Mouse (Mus musculus): Measurements from ENCODE around the gene Smpdl3b. TPM values are rescaled to one million over a fixed set of nuclear protein-coding genes. Genes with fewer than 3 reads are reported as not detected.

Gene Smpdl3b
- polyA plus RNA-seq, 1 experiment from 2014 or later = 1.9 TPM

GRCm38 (mm10) chr4:132728233-132728632 lies 28.8 kb downstream of the Smpdl3b start:
- no peaks in the 10 kb centered on the region for H3K27me3 ChIP-seq (replicated peaks)
- ATAC-seq = no peak
- H3K4me1 ChIP-seq = peaks cover 29% of the 10 kb centered on the region
- H3K4me2 ChIP-seq = no peak overlapping the region
- 47% methylated on average over 8 of the region's 8 CpGs for WGBS (ENCODE audit: insufficient replicate concordance)
- no peak overlapping the region for H3K27ac ChIP-seq
- H3K9ac ChIP-seq = no peak overlapping the region
- peaks cover 20% of the 10 kb centered on the region for H3K36me3 ChIP-seq
- no peak overlapping the region for H3K4me3 ChIP-seq
- H3K9me3 ChIP-seq (replicated peaks) = no peaks in the 10 kb centered on the region

- Histone ChIP-seq H3K27ac (no peak overlapping the region), H3K9ac (no peak overlapping the region), H3K36me3 (peaks cover 75% of the 10 kb centered on the region), H3K4me2 (no peak overlapping the region), H3K27me3 (replicated peaks) (no peaks in the 10 kb centered on the region), H3K9me3 (replicated peaks) (no peaks in the 10 kb centered on the region), H3K4me3 (no peak overlapping the region), H3K4me1 (no peaks in the 10 kb centered on the region)
- WGBS (ENCODE audit: insufficient replicate concordance) = 79% methylated on average over 1 of the region's 1 CpGs
- ATAC-seq = no peak
Measured at GRCm38 (mm10) chr4:132718251-132718650, 38.8 kb downstream of the Smpdl3b start.

- Histone ChIP-seq H3K4me2 (no peak overlapping the region), H3K9me3 (replicated peaks) (no peaks in the 10 kb centered on the region), H3K9ac (no peak overlapping the region), H3K4me3 (no peak overlapping the region), H3K27ac (no peak overlapping the region), H3K4me1 (no peaks in the 10 kb centered on the region), H3K27me3 (replicated peaks) (no peaks in the 10 kb centered on the region), H3K36me3 (peaks cover 76% of the 10 kb centered on the region)
- ATAC-seq = no peak
- 94% methylated on average over 7 of the region's 7 CpGs for WGBS (ENCODE audit: insufficient replicate concordance)
Measured at GRCm38 (mm10) chr4:132713181-132713580, 43.9 kb downstream of the Smpdl3b start.

- H3K9ac ChIP-seq = no peak overlapping the region
- H3K9me3 ChIP-seq (replicated peaks) = no peaks in the 10 kb centered on the region
- no peak overlapping the region for H3K27ac ChIP-seq
- H3K4me1 ChIP-seq = no peaks in the 10 kb centered on the region
- ATAC-seq = no peak
- no peak overlapping the region for H3K4me2 ChIP-seq
- H3K27me3 ChIP-seq (replicated peaks) = no peaks in the 10 kb centered on the region
- H3K4me3 ChIP-seq = no peak overlapping the region
- WGBS (ENCODE audit: insufficient replicate concordance) = 89% methylated on average over 8 of the region's 8 CpGs
- H3K36me3 ChIP-seq = peaks cover 94% of the 10 kb centered on the region
Measured at GRCm38 (mm10) chr4:132706885-132707284, 50.2 kb downstream of the Smpdl3b start.

DNA sequence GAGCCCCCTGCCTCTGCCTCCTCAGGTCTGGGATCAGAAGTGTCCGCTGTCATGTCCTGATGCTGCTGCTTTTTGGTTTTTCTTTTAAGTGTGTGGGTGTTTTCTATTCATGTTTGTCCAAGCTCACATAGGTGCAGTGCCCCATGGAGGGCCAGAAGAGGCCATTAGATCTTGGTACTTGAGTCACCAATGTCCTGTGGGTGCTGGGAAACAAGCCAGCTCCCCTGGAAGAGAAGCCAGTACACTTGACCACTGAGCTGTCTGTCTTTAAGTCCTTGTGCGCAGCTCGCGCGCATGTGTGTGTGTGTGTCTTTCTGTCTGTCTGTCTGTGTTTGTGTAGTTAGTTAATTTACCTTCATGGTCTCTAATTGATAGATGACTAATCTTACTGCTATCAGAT lies 55.0 kb downstream of the Smpdl3b start:
- H3K4me1 ChIP-seq = no peaks in the 10 kb centered on the region
- H3K9me3 ChIP-seq (replicated peaks) = no peaks in the 10 kb centered on the region
- no peak overlapping the region for H3K9ac ChIP-seq
- no peak overlapping the region for H3K4me3 ChIP-seq
- H3K36me3 ChIP-seq = peaks cover 91% of the 10 kb centered on the region
- no peak for ATAC-seq
- WGBS (ENCODE audit: insufficient replicate concordance) = 93% methylated on average over 5 of the region's 5 CpGs
- H3K4me2 ChIP-seq = no peak overlapping the region
- no peaks in the 10 kb centered on the region for H3K27me3 ChIP-seq (replicated peaks)
- no peak overlapping the region for H3K27ac ChIP-seq

- WGBS (ENCODE audit: insufficient replicate concordance) = 85% methylated on average over 3 of the region's 3 CpGs
- H3K4me3 ChIP-seq = no peak overlapping the region
- H3K27ac ChIP-seq = no peak overlapping the region
- no peaks in the 10 kb centered on the region for H3K9me3 ChIP-seq (replicated peaks)
- H3K27me3 ChIP-seq (replicated peaks) = no peaks in the 10 kb centered on the region
- ATAC-seq = no peak
- no peak overlapping the region for H3K9ac ChIP-seq
- peaks cover 74% of the 10 kb centered on the region for H3K36me3 ChIP-seq
- no peak overlapping the region for H3K4me2 ChIP-seq
- no peaks in the 10 kb centered on the region for H3K4me1 ChIP-seq
Measured at GRCm38 (mm10) chr4:132693366-132693765, 63.7 kb downstream of the Smpdl3b start.

DNA sequence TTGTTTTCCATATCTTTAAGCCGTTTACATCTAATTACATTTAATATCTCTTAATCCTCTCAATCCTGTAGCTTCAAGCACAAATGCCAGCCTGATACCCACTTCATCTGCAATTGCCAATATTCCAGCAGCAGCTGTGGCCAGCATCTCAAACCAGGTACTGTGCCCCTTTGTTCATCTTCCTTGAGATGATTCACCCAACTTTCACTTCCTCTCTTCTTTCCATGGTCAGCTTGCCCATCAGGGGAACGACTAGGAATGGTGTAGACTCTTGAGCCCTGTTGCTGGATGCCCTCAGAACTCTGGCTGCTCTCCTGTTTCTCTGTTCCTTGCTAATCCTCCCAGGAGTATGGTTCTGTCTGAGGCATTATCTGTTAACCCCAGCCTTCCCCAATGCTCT lies 67.4 kb downstream of the Smpdl3b start:
- ATAC-seq = no peak
- H3K9me3 ChIP-seq (replicated peaks) = no peaks in the 10 kb centered on the region
- H3K27me3 ChIP-seq (replicated peaks) = no peaks in the 10 kb centered on the region
- H3K9ac ChIP-seq = no peak overlapping the region
- 67% methylated on average over 2 of the region's 2 CpGs for WGBS (ENCODE audit: insufficient replicate concordance)
- no peak overlapping the region for H3K27ac ChIP-seq
- peaks cover 66% of the 10 kb centered on the region for H3K36me3 ChIP-seq
- no peak overlapping the region for H3K4me2 ChIP-seq
- H3K4me1 ChIP-seq = no peaks in the 10 kb centered on the region
- H3K4me3 ChIP-seq = no peak overlapping the region

Other genes with a start within 250 kb of the Smpdl3b start
- gene Sesn2, start 246.8 kb downstream of the Smpdl3b start, polyA plus RNA-seq (2016; fragmentation: Nextera tagmentation; extraction: Ambion mirVana) = 9.3 and 10.6 TPM in 2 replicates
- 2,000 and 2,061 TPM in 2 replicates for gene Atpif1, start 223.6 kb downstream of the Smpdl3b start, polyA plus RNA-seq (2016; fragmentation: Nextera tagmentation; extraction: Ambion mirVana)
- 143 and 148 TPM in 2 replicates for gene Dnajc8, start 221.7 kb downstream of the Smpdl3b start, polyA plus RNA-seq (2016; fragmentation: Nextera tagmentation; extraction: Ambion mirVana)
- gene Ptafr, start 193.2 kb downstream of the Smpdl3b start, polyA plus RNA-seq (2016; fragmentation: Nextera tagmentation; extraction: Ambion mirVana) = 0.77 and 0.94 TPM in 2 replicates
- gene Eya3, start 118.3 kb downstream of the Smpdl3b start, polyA plus RNA-seq (2016; fragmentation: Nextera tagmentation; extraction: Ambion mirVana) = 21.1 and 25.6 TPM in 2 replicates
- 3.6 and 4.0 TPM in 2 replicates for gene Xkr8, start 24.7 kb downstream of the Smpdl3b start, polyA plus RNA-seq (2016; fragmentation: Nextera tagmentation; extraction: Ambion mirVana)
- 123 and 128 TPM in 2 replicates for gene Rpa2, start 11.1 kb upstream of the Smpdl3b start, polyA plus RNA-seq (2016; fragmentation: Nextera tagmentation; extraction: Ambion mirVana)
- 2.1 and 2.3 TPM in 2 replicates for gene Themis2, start 39.1 kb upstream of the Smpdl3b start, polyA plus RNA-seq (2016; fragmentation: Nextera tagmentation; extraction: Ambion mirVana)
- 30.7 and 32.6 TPM in 2 replicates for gene Ppp1r8, start 85.9 kb upstream of the Smpdl3b start, polyA plus RNA-seq (2016; fragmentation: Nextera tagmentation; extraction: Ambion mirVana)
- 21.0 and 21.7 TPM in 2 replicates for gene Stx12, start 127.3 kb upstream of the Smpdl3b start, polyA plus RNA-seq (2016; fragmentation: Nextera tagmentation; extraction: Ambion mirVana)
- gene Fam76a, start 165.3 kb upstream of the Smpdl3b start, polyA plus RNA-seq (2016; fragmentation: Nextera tagmentation; extraction: Ambion mirVana) = 22.6 and 25.8 TPM in 2 replicates
- 0.60 and 0.73 TPM in 2 replicates for gene Fgr, start 216.8 kb upstream of the Smpdl3b start, polyA plus RNA-seq (2016; fragmentation: Nextera tagmentation; extraction: Ambion mirVana)

Data from liver, embryonic 12.5 days (tissue).